ENCODE assay signal across 16 mouse cellular contexts in the genomic region with DNA sequence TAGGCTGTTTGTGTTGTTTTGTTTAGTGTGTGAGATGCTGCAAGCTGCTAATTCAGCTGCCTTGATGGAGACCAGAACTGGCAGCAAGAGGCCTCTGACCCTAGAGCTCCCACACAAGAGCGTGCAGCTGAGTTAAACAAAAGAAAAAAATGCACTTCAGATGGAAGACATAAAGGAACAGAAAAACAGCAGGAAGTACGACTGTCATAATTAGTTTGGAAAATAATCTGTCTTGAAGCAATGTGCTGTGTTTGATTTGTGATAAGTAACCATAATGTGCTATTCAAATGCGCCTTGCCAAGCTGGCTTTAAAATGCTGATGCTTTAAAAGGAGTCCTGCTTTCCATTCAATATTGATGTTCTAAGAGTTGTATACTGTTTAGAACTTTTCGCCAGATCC.
DNase-seq lines count a peak whose midpoint lies in the region; ATAC-seq lines count a peak whose summit lies in the region.
"Had no signal": no experiment of that assay in that cellular context is flagged by ENCODE, and none has a peak within 500 bp of the region (broad histone marks: within the 10 kb centered on the region; RNA-seq: fewer than 3 reads in every experiment).

No protein-coding gene starts in this region.

- no peak for ATAC-seq in hindbrain, embryonic 11.5 days (ENCODE audit: low FRiP score)
- ATAC-seq in hindbrain, embryonic 12.5 days (ENCODE audit: low FRiP score): no peak
- no peak for ATAC-seq in midbrain, embryonic 14.5 days (ENCODE audit: low FRiP score, low TSS enrichment)
- no peak for ATAC-seq in midbrain, embryonic 13.5 days
- ATAC-seq in forebrain, embryonic 13.5 days: 0 out of 2 replicates have a peak, but pooled peaks have one; percentile 37
- ATAC-seq: activated CD4-positive, CD25-positive, alpha-beta regulatory T cell, adult 4 months; liver, embryonic 12.5 days had no signal

- H3K4me3 ChIP-seq in hindbrain, embryonic 11.5 days (ENCODE audit: low read depth, low read length): no peak overlapping the region
- H3K4me3 ChIP-seq in hindbrain, embryonic 12.5 days: no peak overlapping the region
- H3K4me3 ChIP-seq in midbrain, embryonic 14.5 days (replicated peaks; ENCODE audit: low read depth, low read length): no peak overlapping the region
- H3K4me3 ChIP-seq in midbrain, embryonic 13.5 days (replicated peaks): no peak overlapping the region
- H3K4me3 ChIP-seq in forebrain, embryonic 13.5 days: no peak overlapping the region
- H3K4me3 ChIP-seq: heart, embryonic 15.5 days; hindbrain, embryonic 15.5 days; liver, embryonic 12.5 days had no signal

- no peaks in the 10 kb centered on the region for H3K36me3 ChIP-seq in hindbrain, embryonic 11.5 days (ENCODE audit: control insufficient read depth, insufficient read depth, low read length)
- no peaks in the 10 kb centered on the region for H3K36me3 ChIP-seq in hindbrain, embryonic 12.5 days
- H3K36me3 ChIP-seq in midbrain, embryonic 14.5 days (ENCODE audit: control insufficient read depth, insufficient read depth, low read length): no peaks in the 10 kb centered on the region
- no peaks in the 10 kb centered on the region for H3K36me3 ChIP-seq in midbrain, embryonic 13.5 days
- no peaks in the 10 kb centered on the region for H3K36me3 ChIP-seq in forebrain, embryonic 13.5 days (ENCODE audit: poor library complexity, severe bottlenecking)
- H3K36me3 ChIP-seq: heart, embryonic 15.5 days; hindbrain, embryonic 15.5 days had no signal

- no peak overlapping the region for H3K4me2 ChIP-seq in hindbrain, embryonic 11.5 days (replicated peaks; ENCODE audit: low read depth, low read length)
- H3K4me2 ChIP-seq in hindbrain, embryonic 12.5 days (replicated peaks): no peak overlapping the region
- no peak overlapping the region for H3K4me2 ChIP-seq in midbrain, embryonic 14.5 days (ENCODE audit: low read length)
- H3K4me2 ChIP-seq in midbrain, embryonic 13.5 days (replicated peaks): no peak overlapping the region
- no peak overlapping the region for H3K4me2 ChIP-seq in forebrain, embryonic 13.5 days
- H3K4me2 ChIP-seq: heart, embryonic 15.5 days; hindbrain, embryonic 15.5 days; liver, embryonic 12.5 days had no signal

- H3K9me3 ChIP-seq in hindbrain, embryonic 11.5 days (ENCODE audit: control insufficient read depth, low read length): no peaks in the 10 kb centered on the region
- H3K9me3 ChIP-seq in hindbrain, embryonic 12.5 days (replicated peaks): no peaks in the 10 kb centered on the region
- no peaks in the 10 kb centered on the region for H3K9me3 ChIP-seq in midbrain, embryonic 14.5 days (ENCODE audit: control insufficient read depth, low read length)
- H3K9me3 ChIP-seq in midbrain, embryonic 13.5 days: no peaks in the 10 kb centered on the region
- H3K9me3 ChIP-seq in forebrain, embryonic 13.5 days (replicated peaks): no peaks in the 10 kb centered on the region
- H3K9me3 ChIP-seq: G1E; heart, embryonic 15.5 days; hindbrain, embryonic 15.5 days; liver, embryonic 12.5 days had no signal

- intact Hi-C loops in left cerebral cortex, postnatal 25 days (cut with DNase I): no loop called here

- H3K27ac ChIP-seq in hindbrain, embryonic 11.5 days (ENCODE audit: low read depth, low read length): no peak overlapping the region
- no peak overlapping the region for H3K27ac ChIP-seq in hindbrain, embryonic 12.5 days
- H3K27ac ChIP-seq in midbrain, embryonic 14.5 days (replicated peaks; ENCODE audit: low read depth, low read length): no peak overlapping the region
- H3K27ac ChIP-seq in midbrain, embryonic 13.5 days: no peak overlapping the region; the same call in 1 of the 2 replicates
- peak overlapping the region; percentile 48; the same call in 1 of the 2 replicates for H3K27ac ChIP-seq in forebrain, embryonic 13.5 days
- H3K27ac ChIP-seq: heart, embryonic 15.5 days; hindbrain, embryonic 15.5 days; liver, embryonic 12.5 days; macrophage had no signal

- WGBS in hindbrain, embryonic 11.5 days: 28% methylated on average over 4 of the region's 4 CpGs
- 26% methylated on average over 4 of the region's 4 CpGs for WGBS in hindbrain, embryonic 12.5 days
- WGBS in midbrain, embryonic 14.5 days: 17% methylated on average over 4 of the region's 4 CpGs
- WGBS in midbrain, embryonic 13.5 days: 15% methylated on average over 4 of the region's 4 CpGs
- 8% methylated on average over 4 of the region's 4 CpGs for WGBS in forebrain, embryonic 13.5 days

- no peaks in the 10 kb centered on the region for H3K27me3 ChIP-seq in hindbrain, embryonic 11.5 days (ENCODE audit: control insufficient read depth, insufficient read depth, low read length)
- H3K27me3 ChIP-seq in hindbrain, embryonic 12.5 days: no peaks in the 10 kb centered on the region
- H3K27me3 ChIP-seq in midbrain, embryonic 14.5 days (ENCODE audit: control insufficient read depth, insufficient read depth, low read length): 0 out of 2 replicates have a peak, but pooled peaks cover 7% of the 10 kb centered on the region
- H3K27me3 ChIP-seq in midbrain, embryonic 13.5 days: peaks cover 13% of the 10 kb centered on the region
- H3K27me3 ChIP-seq in forebrain, embryonic 13.5 days: 0 out of 2 replicates have a peak, but pooled peaks cover 8% of the 10 kb centered on the region
- H3K27me3 ChIP-seq: heart, embryonic 15.5 days; liver, embryonic 12.5 days had no signal

- no peaks in the 10 kb centered on the region; the same call in 1 of the 2 replicates for H3K4me1 ChIP-seq in hindbrain, embryonic 11.5 days (replicated peaks; ENCODE audit: control insufficient read depth, insufficient read depth, low read length)
- peaks cover 26% of the 10 kb centered on the region for H3K4me1 ChIP-seq in hindbrain, embryonic 12.5 days
- H3K4me1 ChIP-seq in midbrain, embryonic 14.5 days (ENCODE audit: control insufficient read depth, insufficient read depth, low read length): peaks cover 9% of the 10 kb centered on the region; the same call in 1 of the 2 replicates
- peaks cover 31% of the 10 kb centered on the region for H3K4me1 ChIP-seq in midbrain, embryonic 13.5 days (replicated peaks)
- peaks cover 41% of the 10 kb centered on the region for H3K4me1 ChIP-seq in forebrain, embryonic 13.5 days
- H3K4me1 ChIP-seq: heart, embryonic 15.5 days; liver, embryonic 12.5 days had no signal

- H3K9ac ChIP-seq in hindbrain, embryonic 11.5 days (ENCODE audit: low read depth, low read length): no peak overlapping the region
- no peak overlapping the region for H3K9ac ChIP-seq in hindbrain, embryonic 12.5 days
- no peak overlapping the region for H3K9ac ChIP-seq in midbrain, embryonic 14.5 days (replicated peaks; ENCODE audit: low read length)
- H3K9ac ChIP-seq in midbrain, embryonic 13.5 days (replicated peaks): no peak overlapping the region
- H3K9ac ChIP-seq in forebrain, embryonic 13.5 days: no peak overlapping the region
- H3K9ac ChIP-seq: heart, embryonic 15.5 days; hindbrain, embryonic 15.5 days; liver, embryonic 12.5 days had no signal

- DNase-seq in hindbrain, embryonic 11.5 days (ENCODE audit: low spot score): peak; percentile 34
- DNase-seq in midbrain, embryonic 14.5 days: peak; percentile 20
- no peak for DNase-seq in kidney, adult 9 months
- no peak for DNase-seq in kidney, postnatal 4 days
- no peak for DNase-seq in left cerebral cortex, postnatal 25 days (ENCODE audit: low spot score in 2 of 2)
- DNase-seq: cerebellum, adult 18-20 months; thymus, adult 18-20 months had no signal

Comparison
In these comparisons a context has a peak if more than half of its experiments do, and no peak if none do; other contexts are left out.
1. DNase-seq: peak in hindbrain, embryonic 11.5 days (single experiment) and midbrain, embryonic 14.5 days (single experiment); none in kidney, adult 9 months (single experiment), kidney, postnatal 4 days (0 of 2) and left cerebral cortex, postnatal 25 days (0 of 2).